Mouse (Mus musculus): ENCODE data around the gene Gpr35. TPM values are rescaled to one million over a fixed set of nuclear protein-coding genes. Genes with fewer than 3 reads are reported as not detected.

Gpr35 gene
- total RNA-seq, 4 experiments from 2014 or later: 0.13 to 0.29 TPM; not detected in 2

Other genes starting within 250 kb of the Gpr35 start
- 100 to 1,000 TPM; 213 to 262 (median 240) TPM for gene Gpc1, start 119.2 kb upstream of the Gpr35 start, total RNA-seq (2022)
- under 1 TPM in 1 of 4 experiments, not detected in 3; 0.17 TPM for gene Ankmy1, start 48.0 kb upstream of the Gpr35 start, total RNA-seq (2022)
- 10 to 100 TPM; 26.2 to 30.7 (median 27.3) TPM for gene Dusp28, start 43.9 kb upstream of the Gpr35 start, total RNA-seq (2022)
- gene Rnpepl1, start 40.1 kb upstream of the Gpr35 start, total RNA-seq (2022): 10 to 100 TPM; 62.6 to 75.8 (median 72.8) TPM
- 1 to 10 TPM; 4.4 to 6.1 (median 5.0) TPM for gene Capn10, start 16.5 kb upstream of the Gpr35 start, total RNA-seq (2022)
- not detected for gene Aqp12, start 55.5 kb downstream of the Gpr35 start, total RNA-seq (2022)
- 1 to 10 TPM in 2 of 4 experiments, under 1 TPM in 2; 0.63 to 2.3 (median 1.0) TPM for gene Kif1a, start 151.1 kb downstream of the Gpr35 start, total RNA-seq (2022)
- gene Agxt, start 184.4 kb downstream of the Gpr35 start, total RNA-seq (2022): not detected
- not detected for gene 2310007B03Rik, start 210.1 kb downstream of the Gpr35 start, total RNA-seq (2022)
- not detected for gene Crocc2, start 217.9 kb downstream of the Gpr35 start, total RNA-seq (2022)

Data from gastrocnemius, adult 8-10 months (tissue).